Mouse (Mus musculus): ENCODE results near the gene Gas6. TPM values are rescaled to one million over a fixed set of nuclear protein-coding genes. Genes with fewer than 3 reads are reported as not detected.

The Gas6 gene
- polyA plus RNA-seq, 1 experiment from 2014 or later, result 25.5 TPM

GRCm38 (mm10) chr8:13471484-13471883 lies 22.8 kb downstream of the Gas6 start:
- no peak overlapping the region for H3K27ac ChIP-seq (ENCODE audit: low read length)
- H3K4me3 ChIP-seq (replicated peaks; ENCODE audit: low read length), result no peak overlapping the region
- H3K4me2 ChIP-seq (ENCODE audit: low read length), result no peak overlapping the region
- WGBS, result 91% methylated on average over 11 of the region's 11 CpGs
- H3K9me3 ChIP-seq (ENCODE audit: control insufficient read depth, low read length), result no peaks in the 10 kb centered on the region
- H3K4me1 ChIP-seq (replicated peaks; ENCODE audit: control insufficient read depth, insufficient read depth, low read length), result no peaks in the 10 kb centered on the region
- no peak for ATAC-seq
- no peaks in the 10 kb centered on the region for H3K27me3 ChIP-seq (replicated peaks; ENCODE audit: control insufficient read depth, insufficient read depth, low read length)
- no peak overlapping the region for H3K9ac ChIP-seq (replicated peaks; ENCODE audit: low read depth, low read length)
- no peaks in the 10 kb centered on the region for H3K36me3 ChIP-seq (ENCODE audit: control insufficient read depth, insufficient read depth)

GRCm38 (mm10) chr8:13468737-13469136 lies 25.6 kb downstream of the Gas6 start:
- Histone ChIP-seq H3K27me3 (replicated peaks; ENCODE audit: control insufficient read depth, insufficient read depth, low read length) (no peaks in the 10 kb centered on the region), H3K4me3 (replicated peaks; ENCODE audit: low read length) (no peak overlapping the region), H3K4me1 (replicated peaks; ENCODE audit: control insufficient read depth, insufficient read depth, low read length) (no peaks in the 10 kb centered on the region), H3K9me3 (ENCODE audit: control insufficient read depth, low read length) (no peaks in the 10 kb centered on the region), H3K4me2 (ENCODE audit: low read length) (no peak overlapping the region), H3K27ac (ENCODE audit: low read length) (no peak overlapping the region), H3K9ac (replicated peaks; ENCODE audit: low read depth, low read length) (no peak overlapping the region), H3K36me3 (ENCODE audit: control insufficient read depth, insufficient read depth) (no peaks in the 10 kb centered on the region)
- 81% methylated on average over 9 of the region's 9 CpGs for WGBS
- no peak for ATAC-seq

- H3K4me1 ChIP-seq (replicated peaks; ENCODE audit: control insufficient read depth, insufficient read depth, low read length), result no peaks in the 10 kb centered on the region
- H3K9ac ChIP-seq (replicated peaks; ENCODE audit: low read depth, low read length), result no peak overlapping the region
- H3K27ac ChIP-seq (ENCODE audit: low read length), result no peak overlapping the region
- H3K36me3 ChIP-seq (ENCODE audit: control insufficient read depth, insufficient read depth), result no peaks in the 10 kb centered on the region
- no peak overlapping the region for H3K4me2 ChIP-seq (ENCODE audit: low read length)
- H3K9me3 ChIP-seq (ENCODE audit: control insufficient read depth, low read length), result no peaks in the 10 kb centered on the region
- WGBS, result 66% methylated on average over 5 of the region's 5 CpGs
- no peak for ATAC-seq
- no peak overlapping the region for H3K4me3 ChIP-seq (replicated peaks; ENCODE audit: low read length)
- no peaks in the 10 kb centered on the region for H3K27me3 ChIP-seq (replicated peaks; ENCODE audit: control insufficient read depth, insufficient read depth, low read length)
These were observed 27.3 kb downstream of the Gas6 start for GRCm38 (mm10) chr8:13466989-13467388.

- H3K4me1 ChIP-seq (replicated peaks; ENCODE audit: control insufficient read depth, insufficient read depth, low read length), result no peaks in the 10 kb centered on the region
- no peaks in the 10 kb centered on the region for H3K27me3 ChIP-seq (replicated peaks; ENCODE audit: control insufficient read depth, insufficient read depth, low read length)
- H3K9me3 ChIP-seq (ENCODE audit: control insufficient read depth, low read length), result no peaks in the 10 kb centered on the region
- H3K4me3 ChIP-seq (replicated peaks; ENCODE audit: low read length), result no peak overlapping the region
- no peak overlapping the region for H3K9ac ChIP-seq (replicated peaks; ENCODE audit: low read depth, low read length)
- H3K36me3 ChIP-seq (ENCODE audit: control insufficient read depth, insufficient read depth), result no peaks in the 10 kb centered on the region
- 59% methylated on average over 7 of the region's 7 CpGs for WGBS
- no peak for ATAC-seq
- H3K27ac ChIP-seq (ENCODE audit: low read length), result no peak overlapping the region
- no peak overlapping the region for H3K4me2 ChIP-seq (ENCODE audit: low read length)
These were observed 29.0 kb downstream of the Gas6 start for GRCm38 (mm10) chr8:13465324-13465723.

GRCm38 (mm10) chr8:13462392-13462791 lies 31.9 kb downstream of the Gas6 start:
- no peaks in the 10 kb centered on the region for H3K9me3 ChIP-seq (ENCODE audit: control insufficient read depth, low read length)
- H3K4me3 ChIP-seq (replicated peaks; ENCODE audit: low read length), result no peak overlapping the region
- H3K36me3 ChIP-seq (ENCODE audit: control insufficient read depth, insufficient read depth), result no peaks in the 10 kb centered on the region
- H3K4me1 ChIP-seq (replicated peaks; ENCODE audit: control insufficient read depth, insufficient read depth, low read length), result no peaks in the 10 kb centered on the region
- 69% methylated on average over 10 of the region's 10 CpGs for WGBS
- H3K27ac ChIP-seq (ENCODE audit: low read length), result no peak overlapping the region
- ATAC-seq, result no peak
- H3K27me3 ChIP-seq (replicated peaks; ENCODE audit: control insufficient read depth, insufficient read depth, low read length), result no peaks in the 10 kb centered on the region
- H3K9ac ChIP-seq (replicated peaks; ENCODE audit: low read depth, low read length), result no peak overlapping the region
- no peak overlapping the region for H3K4me2 ChIP-seq (ENCODE audit: low read length)

- WGBS, result 44% methylated on average over 4 of the region's 4 CpGs
- H3K4me2 ChIP-seq (ENCODE audit: low read length), result no peak overlapping the region
- no peak overlapping the region for H3K27ac ChIP-seq (ENCODE audit: low read length)
- H3K4me1 ChIP-seq (replicated peaks; ENCODE audit: control insufficient read depth, insufficient read depth, low read length), result no peaks in the 10 kb centered on the region
- no peak overlapping the region for H3K4me3 ChIP-seq (replicated peaks; ENCODE audit: low read length)
- no peak overlapping the region for H3K9ac ChIP-seq (replicated peaks; ENCODE audit: low read depth, low read length)
- H3K27me3 ChIP-seq (replicated peaks; ENCODE audit: control insufficient read depth, insufficient read depth, low read length), result no peaks in the 10 kb centered on the region
- H3K9me3 ChIP-seq (ENCODE audit: control insufficient read depth, low read length), result no peaks in the 10 kb centered on the region
- no peak for ATAC-seq
- no peaks in the 10 kb centered on the region for H3K36me3 ChIP-seq (ENCODE audit: control insufficient read depth, insufficient read depth)
These were observed 32.4 kb downstream of the Gas6 start for GRCm38 (mm10) chr8:13461843-13462242.

- no peaks in the 10 kb centered on the region for H3K4me1 ChIP-seq (replicated peaks; ENCODE audit: control insufficient read depth, insufficient read depth, low read length)
- no peak overlapping the region for H3K4me2 ChIP-seq (ENCODE audit: low read length)
- H3K36me3 ChIP-seq (ENCODE audit: control insufficient read depth, insufficient read depth), result no peaks in the 10 kb centered on the region
- H3K27me3 ChIP-seq (replicated peaks; ENCODE audit: control insufficient read depth, insufficient read depth, low read length), result no peaks in the 10 kb centered on the region
- ATAC-seq, result no peak
- no peaks in the 10 kb centered on the region for H3K9me3 ChIP-seq (ENCODE audit: control insufficient read depth, low read length)
- 85% methylated on average over 17 of the region's 17 CpGs for WGBS
- H3K27ac ChIP-seq (ENCODE audit: low read length), result no peak overlapping the region
- H3K4me3 ChIP-seq (replicated peaks; ENCODE audit: low read length), result no peak overlapping the region
- no peak overlapping the region for H3K9ac ChIP-seq (replicated peaks; ENCODE audit: low read depth, low read length)
These were observed 33.1 kb downstream of the Gas6 start for GRCm38 (mm10) chr8:13461085-13461765.

- peaks cover 6% of the 10 kb centered on the region for H3K4me1 ChIP-seq (replicated peaks; ENCODE audit: control insufficient read depth, insufficient read depth, low read length)
- H3K27me3 ChIP-seq (replicated peaks; ENCODE audit: control insufficient read depth, insufficient read depth, low read length), result no peaks in the 10 kb centered on the region
- no peaks in the 10 kb centered on the region for H3K36me3 ChIP-seq (ENCODE audit: control insufficient read depth, insufficient read depth)
- no peak overlapping the region for H3K4me2 ChIP-seq (ENCODE audit: low read length)
- no peak overlapping the region for H3K9ac ChIP-seq (replicated peaks; ENCODE audit: low read depth, low read length)
- 88% methylated on average over 4 of the region's 4 CpGs for WGBS
- H3K27ac ChIP-seq (ENCODE audit: low read length), result no peak overlapping the region
- ATAC-seq, result no peak
- H3K4me3 ChIP-seq (replicated peaks; ENCODE audit: low read length), result no peak overlapping the region
- no peaks in the 10 kb centered on the region for H3K9me3 ChIP-seq (ENCODE audit: control insufficient read depth, low read length)
These were observed 34.9 kb downstream of the Gas6 start for GRCm38 (mm10) chr8:13459431-13459830.

- Histone ChIP-seq H3K4me2 (ENCODE audit: low read length) (no peak overlapping the region), H3K9ac (replicated peaks; ENCODE audit: low read depth, low read length) (no peak overlapping the region), H3K4me1 (replicated peaks; ENCODE audit: control insufficient read depth, insufficient read depth, low read length) (peaks cover 12% of the 10 kb centered on the region), H3K4me3 (replicated peaks; ENCODE audit: low read length) (no peak overlapping the region), H3K27me3 (replicated peaks; ENCODE audit: control insufficient read depth, insufficient read depth, low read length) (no peaks in the 10 kb centered on the region), H3K36me3 (ENCODE audit: control insufficient read depth, insufficient read depth) (no peaks in the 10 kb centered on the region), H3K27ac (ENCODE audit: low read length) (no peak overlapping the region), H3K9me3 (ENCODE audit: control insufficient read depth, low read length) (no peaks in the 10 kb centered on the region)
- ATAC-seq, result peak; percentile 41; the same call in 1 of the 2 replicates
- 44% methylated on average over 2 of the region's 2 CpGs for WGBS
These were observed 39.0 kb downstream of the Gas6 start for GRCm38 (mm10) chr8:13455295-13455694.
